In genomic region chr2:65988788-65989187, GRCm38 (mm10) we compare ENCODE assay signal across 25 mouse cellular contexts.
A peak's percentile ranks its signal among the peaks of the same experiment; 100 is the strongest.
DNase-seq lines count a peak whose midpoint lies in the region; ATAC-seq and TF ChIP-seq lines count a peak whose summit lies in the region.
"Had no signal": no experiment of that assay in that cellular context is flagged by ENCODE, and none has a peak within 500 bp of the region (broad histone marks: within the 10 kb centered on the region; RNA-seq: fewer than 3 reads in every experiment).

No protein-coding gene starts in this region.

- DNase-seq in forebrain, postnatal 0 days, result peak; percentile 29
- DNase-seq in forebrain, embryonic 14.5 days (ENCODE audit: low spot score), result no peak
- peak; percentile 69 for DNase-seq in midbrain, embryonic 11.5 days (ENCODE audit: low spot score, missing footprints)
- DNase-seq in limb, embryonic 10.5 days (ENCODE audit: low spot score), result no peak
- DNase-seq in right cerebral cortex, postnatal 25 days, result no peak
- no peak for DNase-seq in kidney, postnatal 4 days
- DNase-seq: adrenal gland, adult 2 months; adrenal gland, postnatal 14 days; cerebellum, adult 18-20 months; cerebellum, adult 9-10 months; cerebellum, postnatal 14 days; gastrocnemius, postnatal 10 days; gastrocnemius, postnatal 36 days; heart, adult 2 months; heart, postnatal 14 days; heart, postnatal 4 days had no signal

- no peak for TF ChIP-seq CTCF in forebrain, postnatal 0 days (IDR thresholded peaks at IDR 0.05; ENCODE audit: low read depth)

- peak; percentile 61; the same call in 1 of the 2 replicates for ATAC-seq in forebrain, postnatal 0 days
- no peak for ATAC-seq in forebrain, embryonic 14.5 days
- no peak for ATAC-seq in midbrain, embryonic 11.5 days (ENCODE audit: low FRiP score)
- no peak for ATAC-seq in midbrain, embryonic 16.5 days
- ATAC-seq in limb, embryonic 13.5 days (ENCODE audit: low FRiP score, low read depth), result no peak
- ATAC-seq: CD4-positive, CD25-positive, alpha-beta regulatory T cell, adult 4 months; forebrain, embryonic 16.5 days; intestine, embryonic 15.5 days had no signal

- no peaks in the 10 kb centered on the region for H3K9me3 ChIP-seq in forebrain, postnatal 0 days (ENCODE audit: low read length)
- no peaks in the 10 kb centered on the region for H3K9me3 ChIP-seq in forebrain, embryonic 14.5 days (replicated peaks; ENCODE audit: control insufficient read depth, low read length)
- no peaks in the 10 kb centered on the region for H3K9me3 ChIP-seq in midbrain, embryonic 11.5 days (ENCODE audit: control insufficient read depth, low read length)
- H3K9me3 ChIP-seq in midbrain, embryonic 16.5 days (replicated peaks; ENCODE audit: control insufficient read depth, low read length, poor library complexity, severe bottlenecking), result no peaks in the 10 kb centered on the region
- no peaks in the 10 kb centered on the region for H3K9me3 ChIP-seq in limb, embryonic 10.5 days (replicated peaks)
- H3K9me3 ChIP-seq in limb, embryonic 13.5 days, result no peaks in the 10 kb centered on the region
- H3K9me3 ChIP-seq: forebrain, embryonic 10.5 days; heart, embryonic 10.5 days; heart, embryonic 13.5 days; hindbrain, embryonic 15.5 days; intestine, embryonic 15.5 days had no signal

- H3K36me3 ChIP-seq in forebrain, postnatal 0 days (ENCODE audit: insufficient read depth), result no peaks in the 10 kb centered on the region
- H3K36me3 ChIP-seq in forebrain, embryonic 14.5 days (ENCODE audit: control insufficient read depth, insufficient read depth, low read length), result no peaks in the 10 kb centered on the region
- no peaks in the 10 kb centered on the region for H3K36me3 ChIP-seq in midbrain, embryonic 11.5 days (ENCODE audit: control insufficient read depth, insufficient read depth, low read length)
- no peaks in the 10 kb centered on the region for H3K36me3 ChIP-seq in midbrain, embryonic 16.5 days (ENCODE audit: control insufficient read depth, insufficient read depth, low read length)
- H3K36me3 ChIP-seq in limb, embryonic 10.5 days, result no peaks in the 10 kb centered on the region
- no peaks in the 10 kb centered on the region for H3K36me3 ChIP-seq in limb, embryonic 13.5 days
- H3K36me3 ChIP-seq: forebrain, embryonic 10.5 days; heart, embryonic 10.5 days; heart, embryonic 13.5 days; hindbrain, embryonic 15.5 days; intestine, embryonic 15.5 days had no signal

- no peak overlapping the region for H3K4me2 ChIP-seq in forebrain, postnatal 0 days (ENCODE audit: low read depth)
- H3K4me2 ChIP-seq in forebrain, embryonic 14.5 days (ENCODE audit: low read length), result no peak overlapping the region
- H3K4me2 ChIP-seq in midbrain, embryonic 11.5 days, result no peak overlapping the region
- H3K4me2 ChIP-seq in midbrain, embryonic 16.5 days (ENCODE audit: low read length), result no peak overlapping the region
- H3K4me2 ChIP-seq in limb, embryonic 13.5 days (replicated peaks), result peak overlapping the region; percentile 40
- H3K4me2 ChIP-seq: heart, embryonic 13.5 days; hindbrain, embryonic 15.5 days; intestine, embryonic 15.5 days had no signal

- H3K9ac ChIP-seq in forebrain, postnatal 0 days, result no peak overlapping the region
- H3K9ac ChIP-seq in forebrain, embryonic 14.5 days (ENCODE audit: low read length), result no peak overlapping the region
- H3K9ac ChIP-seq in midbrain, embryonic 11.5 days (ENCODE audit: low read length), result no peak overlapping the region
- H3K9ac ChIP-seq in midbrain, embryonic 16.5 days (ENCODE audit: low read depth, low read length), result no peak overlapping the region
- H3K9ac ChIP-seq in limb, embryonic 13.5 days, result no peak overlapping the region
- H3K9ac ChIP-seq: heart, embryonic 13.5 days; hindbrain, embryonic 15.5 days; intestine, embryonic 15.5 days had no signal

- WGBS in forebrain, postnatal 0 days, result 65% methylated on average over 3 of the region's 3 CpGs
- 88% methylated on average over 3 of the region's 3 CpGs for WGBS in forebrain, embryonic 14.5 days
- WGBS in midbrain, embryonic 11.5 days, result 88% methylated on average over 3 of the region's 3 CpGs
- 79% methylated on average over 3 of the region's 3 CpGs for WGBS in midbrain, embryonic 16.5 days
- 53% methylated on average over 3 of the region's 3 CpGs for WGBS in limb, embryonic 10.5 days
- 23% methylated on average over 3 of the region's 3 CpGs for WGBS in limb, embryonic 13.5 days

- H3K4me1 ChIP-seq in forebrain, postnatal 0 days (ENCODE audit: insufficient read depth), result peaks cover 10% of the 10 kb centered on the region; the same call in 1 of the 2 replicates
- H3K4me1 ChIP-seq in forebrain, embryonic 14.5 days (ENCODE audit: control insufficient read depth, insufficient read depth, low read length), result peaks cover 19% of the 10 kb centered on the region
- peaks cover 16% of the 10 kb centered on the region for H3K4me1 ChIP-seq in midbrain, embryonic 11.5 days (ENCODE audit: control insufficient read depth, insufficient read depth, low read length)
- H3K4me1 ChIP-seq in midbrain, embryonic 16.5 days (ENCODE audit: control insufficient read depth, insufficient read depth, low read length), result peaks cover 20% of the 10 kb centered on the region
- H3K4me1 ChIP-seq in limb, embryonic 10.5 days, result peaks cover 78% of the 10 kb centered on the region
- peaks cover 52% of the 10 kb centered on the region for H3K4me1 ChIP-seq in limb, embryonic 13.5 days
- H3K4me1 ChIP-seq: heart, embryonic 10.5 days; intestine, embryonic 15.5 days had no signal

- H3K4me3 ChIP-seq in forebrain, postnatal 0 days (ENCODE audit: low read depth, low read length), result no peak overlapping the region
- no peak overlapping the region for H3K4me3 ChIP-seq in forebrain, embryonic 14.5 days (ENCODE audit: low read depth, low read length)
- no peak overlapping the region for H3K4me3 ChIP-seq in midbrain, embryonic 11.5 days (ENCODE audit: low read depth, low read length)
- no peak overlapping the region for H3K4me3 ChIP-seq in midbrain, embryonic 16.5 days (ENCODE audit: low read depth, low read length)
- no peak overlapping the region for H3K4me3 ChIP-seq in limb, embryonic 10.5 days
- H3K4me3 ChIP-seq in limb, embryonic 13.5 days, result no peak overlapping the region
- H3K4me3 ChIP-seq: forebrain, embryonic 10.5 days; heart, adult 2 months; heart, embryonic 10.5 days; heart, embryonic 13.5 days; hindbrain, embryonic 15.5 days; intestine, embryonic 15.5 days had no signal

- no peaks in the 10 kb centered on the region for H3K27me3 ChIP-seq in forebrain, postnatal 0 days (ENCODE audit: insufficient read depth, low read length)
- H3K27me3 ChIP-seq in forebrain, embryonic 14.5 days (replicated peaks; ENCODE audit: control insufficient read depth, insufficient read depth, low read length), result no peaks in the 10 kb centered on the region
- H3K27me3 ChIP-seq in midbrain, embryonic 11.5 days (ENCODE audit: control insufficient read depth, insufficient read depth, low read length), result no peaks in the 10 kb centered on the region
- no peaks in the 10 kb centered on the region for H3K27me3 ChIP-seq in midbrain, embryonic 16.5 days (ENCODE audit: control insufficient read depth, insufficient read depth, low read depth, low read length)
- H3K27me3 ChIP-seq in limb, embryonic 10.5 days (ENCODE audit: low read depth, poor library complexity, severe bottlenecking), result no peaks in the 10 kb centered on the region
- no peaks in the 10 kb centered on the region for H3K27me3 ChIP-seq in limb, embryonic 13.5 days
- H3K27me3 ChIP-seq: hindbrain, embryonic 15.5 days; intestine, embryonic 15.5 days had no signal

- no peak overlapping the region for H3K27ac ChIP-seq in forebrain, postnatal 0 days (ENCODE audit: low read depth, low read length)
- H3K27ac ChIP-seq in forebrain, embryonic 14.5 days (ENCODE audit: low read depth, low read length), result no peak overlapping the region
- H3K27ac ChIP-seq in midbrain, embryonic 11.5 days (ENCODE audit: low read depth, low read length), result no peak overlapping the region
- no peak overlapping the region for H3K27ac ChIP-seq in midbrain, embryonic 16.5 days (ENCODE audit: low read length)
- H3K27ac ChIP-seq in limb, embryonic 10.5 days, result peak overlapping the region; percentile 78
- H3K27ac ChIP-seq in limb, embryonic 13.5 days, result peak overlapping the region; percentile 28; the same call in 1 of the 2 replicates
- H3K27ac ChIP-seq: forebrain, embryonic 10.5 days; heart, adult 2 months; heart, embryonic 10.5 days; heart, embryonic 13.5 days; hindbrain, embryonic 15.5 days; intestine, embryonic 15.5 days had no signal

Comparison
In these comparisons a context has a peak if more than half of its experiments do, and no peak if none do; other contexts are left out.
1. DNase-seq: peak in forebrain, postnatal 0 days (single experiment) and midbrain, embryonic 11.5 days (single experiment); none in forebrain, embryonic 14.5 days (single experiment), limb, embryonic 10.5 days (single experiment), right cerebral cortex, postnatal 25 days (single experiment) and kidney, postnatal 4 days (0 of 2).
2. H3K27ac ChIP-seq: peak in limb, embryonic 10.5 days (single experiment) and limb, embryonic 13.5 days (single experiment); none in forebrain, postnatal 0 days (single experiment), forebrain, embryonic 14.5 days (single experiment), midbrain, embryonic 11.5 days (single experiment) and midbrain, embryonic 16.5 days (single experiment).